Mouse (Mus musculus) forebrain, postnatal 0 days (tissue): ENCODE data around the gene Cchcr1. TPM values are rescaled to one million over a fixed set of nuclear protein-coding genes. Genes with fewer than 3 reads are reported as not detected.

ENCODE experiments used
- ATAC-seq: fragments of 200-750 bp; cut with Nextera tagmentation; 2 replicates; pipeline ENCODE4 v1.8.0; 2017; ENCODE audit warnings: mild to moderate bottlenecking, moderate library complexity
- DNase-seq: peaks from one replicate; pipeline ENCODE4 v3.0.0-alpha.2; 2015
- H3K27ac ChIP-seq: fragments of 300-500 bp; sonication (generic); 2 replicates; pipeline ENCODE4 v1.5.1; 2014; ENCODE audit warnings: low read depth, mild to moderate bottlenecking, antibody characterized with exemption, low read length, moderate library complexity, mixed read lengths
- H3K27me3 ChIP-seq: fragments of 300-500 bp; sonication (generic); 2 replicates; pipeline ENCODE4 v1.6.1; 2014; ENCODE audit warnings: mild to moderate bottlenecking, low read length, mixed read lengths; ENCODE audit not compliant: insufficient read depth
- H3K36me3 ChIP-seq: fragments of 300-500 bp; sonication (generic); 2 replicates; pipeline ENCODE4 v1.6.1; 2014; ENCODE audit warnings: mild to moderate bottlenecking, moderate library complexity; ENCODE audit not compliant: insufficient read depth
- H3K4me1 ChIP-seq: fragments of 300-500 bp; sonication (generic); 2 replicates; pipeline ENCODE4 v1.6.1; 2014; ENCODE audit warnings: antibody characterized with exemption; ENCODE audit not compliant: insufficient read depth
- H3K4me2 ChIP-seq: fragments of 300-500 bp; sonication (generic); 2 replicates; pipeline ENCODE4 v1.6.1; 2014; ENCODE audit warnings: low read depth, mild to moderate bottlenecking, moderate library complexity
- H3K4me3 ChIP-seq: fragments of 300-500 bp; sonication (generic); 2 replicates; pipeline ENCODE4 v1.5.1; 2014; ENCODE audit warnings: low read depth, low read length, mixed read lengths
- H3K9ac ChIP-seq: fragments of 300-500 bp; sonication (generic); 2 replicates; pipeline ENCODE4 v1.6.1; 2014; ENCODE audit warnings: mild to moderate bottlenecking
- H3K9me3 ChIP-seq: fragments of 300-500 bp; sonication (generic); 2 replicates; pipeline ENCODE4 v1.6.1; 2016; ENCODE audit warnings: low read length
- CTCF ChIP-seq: sonication (generic); IDR thresholded peaks from 2 replicates; pipeline ENCODE4 v1.5.1; 2016; ENCODE audit warnings: antibody characterized with exemption, control low read depth, low read depth
- WGBS: fragments of 180-500 bp; shearing (Covaris S2); extraction: QIAGEN DNeasy Blood & Tissue Kit; methylation state at CpG from one replicate; pipeline ENCODE4 v1.1.7; 2014; 5-methylcytosine and 5-hydroxymethylcytosine counted together
- polyA plus RNA-seq: library from polyadenylated mRNA; unstranded; fragments of >200 nt; fragmentation: Nextera tagmentation; extraction: Ambion mirVana; gene quantifications from 2 replicates; pipeline ENCODE4 v1.2.1, GENCODE M21; 2015
- total RNA-seq: library from RNA; depleted of rRNA; stranded (reverse); fragments of >200 nt; gene quantifications from 2 replicates; pipeline ENCODE4 v1.2.3, GENCODE M21; 2014; rRNA removed

The Cchcr1 gene
- total and polyA plus RNA-seq, 2 experiments from 2014 or later, result 2.5 to 9.6 TPM

- H3K27me3 ChIP-seq, result no peaks in the 10 kb centered on the region
- H3K9ac ChIP-seq, result no peak overlapping the region
- H3K4me2 ChIP-seq, result no peak overlapping the region
- TF ChIP-seq CTCF, result no peak
- WGBS, result 29% methylated on average over 9 of the region's 9 CpGs
- no peaks in the 10 kb centered on the region for H3K36me3 ChIP-seq
- no peaks in the 10 kb centered on the region for H3K9me3 ChIP-seq
- DNase-seq (no peak), ATAC-seq (no peak)
- H3K4me3 ChIP-seq, result no peak overlapping the region
- 0 out of 2 replicates have a peak, but pooled peaks cover 4% of the 10 kb centered on the region for H3K4me1 ChIP-seq
- no peak overlapping the region for H3K27ac ChIP-seq
These were observed 50.9 kb downstream of the Cchcr1 start for GRCm38 (mm10) chr17:35567767-35568166.

DNA sequence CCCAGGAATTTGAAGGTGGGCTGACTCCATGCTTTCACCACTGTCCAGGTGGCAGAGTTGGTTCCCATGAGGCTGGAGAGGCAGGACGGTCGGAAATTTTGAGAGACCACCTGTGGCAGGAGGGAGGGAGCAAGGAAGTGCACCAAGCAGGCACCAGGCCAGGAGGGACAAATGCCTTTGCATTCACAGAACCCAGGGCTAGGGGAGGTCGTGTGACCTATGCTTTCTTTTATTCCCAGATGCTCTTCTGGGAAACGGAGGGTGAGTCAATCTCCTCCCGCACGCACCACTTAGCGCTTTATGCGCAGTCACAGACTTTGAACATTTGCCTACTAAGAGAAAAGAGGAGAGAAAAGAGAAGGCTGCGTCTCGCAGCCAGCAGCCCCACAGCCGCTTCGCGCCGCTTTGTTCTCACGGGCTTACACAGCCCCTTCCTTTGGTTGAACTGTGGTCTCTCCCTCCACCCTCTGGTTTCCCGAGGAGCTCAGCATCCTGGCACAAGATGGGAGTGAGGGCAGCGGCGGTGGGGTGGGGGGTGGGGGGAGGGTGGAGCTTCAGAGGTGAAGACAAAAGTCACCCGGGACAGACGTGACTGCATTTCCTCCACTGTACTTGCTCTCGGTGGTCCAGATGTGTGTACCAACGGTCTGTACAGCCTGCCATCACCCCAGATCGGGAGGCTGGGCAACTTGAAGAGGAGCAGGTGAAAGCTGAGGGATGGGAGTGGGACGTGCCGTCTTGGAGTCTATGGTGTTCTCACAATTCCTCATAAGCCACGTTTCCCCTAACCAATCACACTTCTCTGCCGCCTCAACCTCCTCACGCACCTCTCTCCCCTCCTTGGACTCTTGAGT, 52.4 kb downstream of the Cchcr1 start:
- H3K4me2 ChIP-seq, result peak overlapping the region; percentile 54
- H3K9ac ChIP-seq, result peak overlapping the region; percentile 40
- no peaks in the 10 kb centered on the region for H3K27me3 ChIP-seq
- DNase-seq (peak; percentile 45), ATAC-seq (peak; percentile 82)
- WGBS, result 3% methylated on average over 28 of the region's 28 CpGs
- H3K27ac ChIP-seq, result no peak overlapping the region
- TF ChIP-seq CTCF, result no peak
- H3K4me1 ChIP-seq, result 0 out of 2 replicates have a peak, but pooled peaks cover 4% of the 10 kb centered on the region
- no peaks in the 10 kb centered on the region for H3K36me3 ChIP-seq
- peak overlapping the region; percentile 31 for H3K4me3 ChIP-seq
- no peaks in the 10 kb centered on the region for H3K9me3 ChIP-seq

DNA sequence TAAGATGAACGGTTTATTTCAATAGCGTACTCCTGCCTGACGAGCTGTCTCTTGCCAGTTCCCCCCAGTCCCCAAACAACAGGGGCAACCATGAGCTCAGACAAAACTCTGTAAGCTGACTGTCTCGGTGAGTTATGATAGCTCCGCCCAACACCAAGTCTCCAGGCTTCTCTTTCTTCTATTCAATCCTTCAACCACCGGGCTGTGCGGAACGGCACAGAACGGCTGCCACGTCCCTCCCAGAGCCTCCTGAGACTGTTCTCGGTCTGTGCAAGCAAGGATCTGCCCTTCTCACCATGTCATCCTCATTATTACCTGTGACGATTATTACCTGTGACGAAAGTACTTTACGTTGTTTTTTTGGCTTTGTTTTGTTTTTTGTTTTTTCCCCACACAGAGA, 53.9 kb downstream of the Cchcr1 start:
- Histone ChIP-seq H3K4me2 (no peak overlapping the region), H3K9me3 (no peaks in the 10 kb centered on the region), H3K27ac (no peak overlapping the region), H3K27me3 (no peaks in the 10 kb centered on the region), H3K4me1 (0 out of 2 replicates have a peak, but pooled peaks cover 4% of the 10 kb centered on the region), H3K4me3 (no peak overlapping the region), H3K36me3 (no peaks in the 10 kb centered on the region), H3K9ac (no peak overlapping the region)
- 72% methylated on average over 14 of the region's 14 CpGs for WGBS
- no peak for TF ChIP-seq CTCF
- DNase-seq (no peak), ATAC-seq (no peak)

- Histone ChIP-seq H3K4me1 (0 out of 2 replicates have a peak, but pooled peaks cover 4% of the 10 kb centered on the region), H3K27me3 (no peaks in the 10 kb centered on the region), H3K9me3 (no peaks in the 10 kb centered on the region), H3K4me3 (no peak overlapping the region), H3K9ac (no peak overlapping the region), H3K36me3 (no peaks in the 10 kb centered on the region), H3K4me2 (no peak overlapping the region), H3K27ac (no peak overlapping the region)
- 0 out of 2 replicates have a peak, but pooled peaks have one; percentile 5 for TF ChIP-seq CTCF
- WGBS, result 97% methylated on average over 7 of the region's 7 CpGs
- DNase-seq (no peak), ATAC-seq (no peak)
These were observed 54.6 kb downstream of the Cchcr1 start for GRCm38 (mm10) chr17:35571477-35571876.

DNA sequence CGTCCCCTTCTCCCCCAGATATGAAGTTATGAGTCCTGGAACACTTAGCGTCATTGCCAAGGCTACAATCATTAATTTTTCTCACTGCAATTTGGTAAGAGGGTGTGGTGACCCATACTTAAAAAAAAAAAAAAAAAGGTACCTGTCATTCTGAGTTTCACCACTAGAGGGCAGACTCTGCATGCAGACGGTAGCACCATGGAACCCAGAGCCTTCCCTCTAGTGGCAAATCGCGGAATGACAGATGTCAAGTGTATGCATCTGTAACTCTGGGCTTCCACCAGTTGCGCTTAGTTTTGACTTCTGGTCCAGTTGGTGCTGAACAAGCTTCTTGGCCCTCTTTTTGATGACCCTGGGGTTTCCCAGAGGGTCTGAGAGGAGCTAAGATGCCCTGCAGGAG, 61.3 kb downstream of the Cchcr1 start:
- DNase-seq (peak; percentile 76), ATAC-seq (no peak)
- H3K27me3 ChIP-seq, result no peaks in the 10 kb centered on the region
- H3K9ac ChIP-seq, result no peak overlapping the region
- no peaks in the 10 kb centered on the region for H3K36me3 ChIP-seq
- peak; percentile 98 for TF ChIP-seq CTCF
- H3K27ac ChIP-seq, result no peak overlapping the region
- 15% methylated on average over 6 of the region's 6 CpGs for WGBS
- no peak overlapping the region for H3K4me2 ChIP-seq
- H3K4me3 ChIP-seq, result no peak overlapping the region
- no peaks in the 10 kb centered on the region for H3K4me1 ChIP-seq
- H3K9me3 ChIP-seq, result no peaks in the 10 kb centered on the region

Other genes with a start within 250 kb of the Cchcr1 start
- gene H2-Q1, start 196.7 kb upstream of the Cchcr1 start, total RNA-seq, result 0.46 and 1.00 TPM in 2 replicates
- 0.45 and 0.74 TPM in 2 replicates for gene H2-Q1, start 196.7 kb upstream of the Cchcr1 start, polyA plus RNA-seq
- 5.5 and 16.2 TPM in 2 replicates for gene H2-Q2, start 174.9 kb upstream of the Cchcr1 start, total RNA-seq
- 4.5 and 8.0 TPM in 2 replicates for gene H2-Q2, start 174.9 kb upstream of the Cchcr1 start, polyA plus RNA-seq
- 3.2 and 5.1 TPM in 2 replicates for gene H2-Q4, start 137.5 kb upstream of the Cchcr1 start, total RNA-seq
- gene H2-Q4, start 137.5 kb upstream of the Cchcr1 start, polyA plus RNA-seq, result 0.84 and 1.3 TPM in 2 replicates
- 0.15 and 0.43 TPM in 2 replicates for gene H2-Q6, start 92.2 kb upstream of the Cchcr1 start, total RNA-seq
- 0.47 and 0.80 TPM in 2 replicates for gene H2-Q6, start 92.2 kb upstream of the Cchcr1 start, polyA plus RNA-seq
- gene H2-Q7, start 77.9 kb upstream of the Cchcr1 start, total RNA-seq, result 1.7 and 2.4 TPM in 2 replicates
- 1.6 and 3.2 TPM in 2 replicates for gene H2-Q7, start 77.9 kb upstream of the Cchcr1 start, polyA plus RNA-seq
- gene H2-Q10, start 47.0 kb upstream of the Cchcr1 start, total RNA-seq, result 0.46 and 1.2 TPM in 2 replicates
- gene H2-Q10, start 47.0 kb upstream of the Cchcr1 start, polyA plus RNA-seq, result 0.29 and 0.40 TPM in 2 replicates
- gene Pou5f1, start 11.1 kb upstream of the Cchcr1 start, total RNA-seq, result not detected in 2 replicates
- not detected in 2 replicates for gene Pou5f1, start 11.1 kb upstream of the Cchcr1 start, polyA plus RNA-seq
- gene Tcf19, start 276 bp upstream of the Cchcr1 start, total RNA-seq, result 10.7 and 20.8 TPM in 2 replicates
- 10.8 and 11.8 TPM in 2 replicates for gene Tcf19, start 276 bp upstream of the Cchcr1 start, polyA plus RNA-seq
- gene Psors1c2, start 16.1 kb downstream of the Cchcr1 start, total RNA-seq, result 0.54 and 0.76 TPM in 2 replicates
- gene Psors1c2, start 16.1 kb downstream of the Cchcr1 start, polyA plus RNA-seq, result 0.29 and 0.31 TPM in 2 replicates
- gene Cdsn, start 35.0 kb downstream of the Cchcr1 start, total RNA-seq, result 0.43 TPM in 1 of 2 replicates, not detected in the other
- gene Cdsn, start 35.0 kb downstream of the Cchcr1 start, polyA plus RNA-seq, result 0.18 and 0.20 TPM in 2 replicates
- not detected in 2 replicates for gene 2300002M23Rik, start 50.4 kb downstream of the Cchcr1 start, total RNA-seq
- gene 2300002M23Rik, start 50.4 kb downstream of the Cchcr1 start, polyA plus RNA-seq, result not detected in 2 replicates
- gene Sfta2, start 84.4 kb downstream of the Cchcr1 start, total RNA-seq, result not detected in 2 replicates
- gene Sfta2, start 84.4 kb downstream of the Cchcr1 start, polyA plus RNA-seq, result not detected in 2 replicates
- not detected in 2 replicates for gene Gm9573, start 109.5 kb downstream of the Cchcr1 start, total RNA-seq
- not detected in 2 replicates for gene Gm9573, start 109.5 kb downstream of the Cchcr1 start, polyA plus RNA-seq
- 0.15 TPM in 1 of 2 replicates, not detected in the other for gene Mucl3, start 126.6 kb downstream of the Cchcr1 start, total RNA-seq
- not detected in 2 replicates for gene Mucl3, start 126.6 kb downstream of the Cchcr1 start, polyA plus RNA-seq
- gene Vars2, start 150.5 kb downstream of the Cchcr1 start, total RNA-seq, result 29.5 and 42.0 TPM in 2 replicates
- 8.5 and 10.4 TPM in 2 replicates for gene Vars2, start 150.5 kb downstream of the Cchcr1 start, polyA plus RNA-seq
- 21.2 and 30.9 TPM in 2 replicates for gene Gtf2h4, start 156.6 kb downstream of the Cchcr1 start, total RNA-seq
- gene Gtf2h4, start 156.6 kb downstream of the Cchcr1 start, polyA plus RNA-seq, result 20.9 and 22.1 TPM in 2 replicates
- 53.0 and 59.8 TPM in 2 replicates for gene Ddr1, start 187.5 kb downstream of the Cchcr1 start, total RNA-seq
- 37.3 and 51.2 TPM in 2 replicates for gene Ddr1, start 187.5 kb downstream of the Cchcr1 start, polyA plus RNA-seq